Mouse (Mus musculus): ENCODE results near the gene Adig. TPM values are rescaled to one million over a fixed set of nuclear protein-coding genes. Genes with fewer than 3 reads are reported as not detected.

The Adig gene
- polyA plus RNA-seq (2012; rRNA removed): not detected in 2 replicates

GRCm38 (mm10) chr2:158501836-158502812, at the start of gene Adig:
TSS of gene Adig (plus strand) at chr2:158502612.

GRCm38 (mm10) chr2:158512528-158512927, 10.1 kb downstream of the Adig start, which contains the start of gene Arhgap40:
TSS of gene Arhgap40 (plus strand) at chr2:158512796.

Other genes with a start within 250 kb of the Adig start
- 0.02 TPM in 1 of 2 replicates, not detected in the other for gene Bpi, start 244.5 kb upstream of the Adig start, polyA plus RNA-seq (2012; rRNA removed)
- gene Lbp, start 196.1 kb upstream of the Adig start, polyA plus RNA-seq (2012; rRNA removed): 148 and 149 TPM in 2 replicates
- 4.6 and 8.1 TPM in 2 replicates for gene Snhg11, start 127.0 kb upstream of the Adig start, polyA plus RNA-seq (2012; rRNA removed)
- gene Ralgapb, start 92.8 kb upstream of the Adig start, polyA plus RNA-seq (2012; rRNA removed): 3.6 TPM in 2 replicates
- 0.05 and 0.09 TPM in 2 replicates for gene Arhgap40, start 10.2 kb downstream of the Adig start, polyA plus RNA-seq (2012; rRNA removed)
- gene Slc32a1, start 108.2 kb downstream of the Adig start, polyA plus RNA-seq (2012; rRNA removed): 0.04 and 0.08 TPM in 2 replicates
- 2.8 and 3.6 TPM in 2 replicates for gene Actr5, start 122.3 kb downstream of the Adig start, polyA plus RNA-seq (2012; rRNA removed)
- 0.46 and 0.59 TPM in 2 replicates for gene Ppp1r16b, start 162.8 kb downstream of the Adig start, polyA plus RNA-seq (2012; rRNA removed)

Measured in liver, embryonic 18 days (tissue).